In genomic region chr17:24885356-24886133, GRCm38 (mm10) we compare ENCODE assay signal across 9 mouse cellular contexts. TPM values are rescaled to one million over a fixed set of nuclear protein-coding genes. Genes with fewer than 3 reads are reported as not detected.
DNase-seq lines count a peak whose midpoint lies in the region; ATAC-seq and TF ChIP-seq lines count a peak whose summit lies in the region.
"Had no signal": no experiment of that assay in that cellular context is flagged by ENCODE, and none has a peak within 500 bp of the region (broad histone marks: within the 10 kb centered on the region; RNA-seq: fewer than 3 reads in every experiment).

No protein-coding gene starts in this region.

- peak overlapping the region; percentile 72 for H3K9ac ChIP-seq in heart, embryonic 11.5 days (ENCODE audit: low read depth, low read length)
- H3K9ac ChIP-seq in forebrain, postnatal 0 days, result peak overlapping the region; percentile 59

- no peak for ATAC-seq in heart, embryonic 11.5 days (replicated peaks; ENCODE audit: insufficient number of reproducible peaks, low FRiP score, low TSS enrichment)
- no peak for ATAC-seq in G1E (ENCODE audit: extremely low read depth, insufficient number of reproducible peaks, low FRiP score, poor library complexity, severe bottlenecking)
- no peak for ATAC-seq in forebrain, postnatal 0 days
- peak; percentile 1; the same call in 1 of the 2 replicates for ATAC-seq in megakaryocyte, adult 5-6 weeks (ENCODE audit: poor library complexity, severe bottlenecking)

- no peaks in the 10 kb centered on the region for H3K27me3 ChIP-seq in heart, embryonic 11.5 days (ENCODE audit: control insufficient read depth, insufficient read depth, low read length)
- H3K27me3 ChIP-seq in G1E (ENCODE audit: insufficient read depth, low read length), result no peaks in the 10 kb centered on the region
- H3K27me3 ChIP-seq in forebrain, postnatal 0 days (ENCODE audit: insufficient read depth, low read length), result no peaks in the 10 kb centered on the region
- H3K27me3 ChIP-seq: Patski had no signal

- WGBS in heart, embryonic 11.5 days (ENCODE audit: insufficient replicate concordance), result 22% methylated on average over 22 of the region's 22 CpGs
- WGBS in forebrain, postnatal 0 days, result 27% methylated on average over 22 of the region's 22 CpGs

- no peak for DNase-seq in heart, postnatal 25 days (ENCODE audit: low spot score)
- DNase-seq in G1E (ENCODE audit: low spot score) (no peak), adipocyte (ENCODE audit: low spot score) (no peak)
- no peak for DNase-seq in forebrain, postnatal 0 days
- no peak for DNase-seq in spleen, postnatal 4 days (ENCODE audit: low spot score in 2 of 2)
- DNase-seq in ovary, adult 18-20 months (ENCODE audit: low spot score), result no peak

- H3K4me2 ChIP-seq in heart, embryonic 11.5 days, result peak overlapping the region; percentile 69
- peak overlapping the region; percentile 88 for H3K4me2 ChIP-seq in forebrain, postnatal 0 days (ENCODE audit: low read depth)

- H3K4me3 ChIP-seq in heart, embryonic 11.5 days (ENCODE audit: low read depth, low read length), result peak overlapping the region; percentile 81
- H3K4me3 ChIP-seq in G1E (ENCODE audit: low read depth, low read length), result peak overlapping the region; percentile 95
- peak overlapping the region; percentile 86 for H3K4me3 ChIP-seq in forebrain, postnatal 0 days (ENCODE audit: low read depth, low read length)

- H3K27ac ChIP-seq in heart, embryonic 11.5 days (ENCODE audit: low read depth, low read length), result no peak overlapping the region
- H3K27ac ChIP-seq in forebrain, postnatal 0 days (ENCODE audit: low read depth, low read length), result no peak overlapping the region

- intact Hi-C loops in heart, postnatal 25 days (cut with DNase I), result loop anchor here (2.0 to 5.0 kb wide), 3 partner anchors 37 to 297 kb away; partner anchors contain the start of genes BC003965 and Msrb1

- peaks cover 3% of the 10 kb centered on the region; the same call in 1 of the 2 replicates for H3K36me3 ChIP-seq in heart, embryonic 11.5 days (ENCODE audit: control insufficient read depth, insufficient read depth, low read length)
- H3K36me3 ChIP-seq in G1E (replicated peaks), result peaks cover 79% of the 10 kb centered on the region
- peaks cover 29% of the 10 kb centered on the region for H3K36me3 ChIP-seq in forebrain, postnatal 0 days (ENCODE audit: insufficient read depth)

- H3K4me1 ChIP-seq in heart, embryonic 11.5 days (ENCODE audit: control insufficient read depth, insufficient read depth, low read length), result peaks cover 17% of the 10 kb centered on the region
- H3K4me1 ChIP-seq in G1E (ENCODE audit: insufficient read depth, low read depth, low read length), result peaks cover 69% of the 10 kb centered on the region
- H3K4me1 ChIP-seq in forebrain, postnatal 0 days (ENCODE audit: insufficient read depth), result peaks cover 9% of the 10 kb centered on the region

- H3K9me3 ChIP-seq in heart, embryonic 11.5 days (replicated peaks; ENCODE audit: control insufficient read depth, low read length), result no peaks in the 10 kb centered on the region
- no peaks in the 10 kb centered on the region for H3K9me3 ChIP-seq in G1E (replicated peaks)
- H3K9me3 ChIP-seq in forebrain, postnatal 0 days (ENCODE audit: low read length), result no peaks in the 10 kb centered on the region

- no peak for TF ChIP-seq CTCF in G1E (IDR thresholded peaks at IDR 0.05; ENCODE audit: low read depth, low read length)
- no peak for TF ChIP-seq CTCF in forebrain, postnatal 0 days (IDR thresholded peaks at IDR 0.05; ENCODE audit: low read depth)

RNA-seq across cellular contexts. Expression of gene Nubp2, which starts 0.6 kb away (rescaled TPM):
- polyA plus RNA-seq in heart, embryonic 11.5 days (2014; fragmentation: Nextera tagmentation; extraction: Ambion mirVana), result 42.3 and 43.3 TPM in 2 replicates
- 10 to 100 TPM; 18.2 to 19.4 TPM for total RNA-seq in heart, postnatal 25 days (2021)
- 92.9 and 95.7 TPM in 2 replicates for total RNA-seq in G1E (2014; fragmentation: Nextera tagmentation)
- 46.9 and 58.5 TPM in 2 replicates for total RNA-seq in G1E (2017)
- 79.9 and 103 TPM in 2 replicates for polyA plus RNA-seq in G1E (2012)
- 40.5 and 50.6 TPM in 2 replicates for total RNA-seq in forebrain, postnatal 0 days (2014; rRNA removed)
- polyA plus RNA-seq in forebrain, postnatal 0 days (2015; fragmentation: Nextera tagmentation; extraction: Ambion mirVana), result 67.3 and 80.1 TPM in 2 replicates
- total RNA-seq in megakaryocyte, adult 5-6 weeks (2015), result 74.4 and 76.3 TPM in 2 replicates
- 39.8 and 43.2 TPM in 2 replicates for total RNA-seq in megakaryocyte, adult 5-6 weeks (2017)

RNA-seq across cellular contexts. Expression of gene Spsb3, which starts 0.9 kb away (rescaled TPM):
- 25.2 and 26.5 TPM in 2 replicates for polyA plus RNA-seq in heart, embryonic 11.5 days (2014; fragmentation: Nextera tagmentation; extraction: Ambion mirVana)
- total RNA-seq in heart, postnatal 25 days (2021), result 10 to 100 TPM; 33.4 to 36.3 TPM
- 10.9 and 12.8 TPM in 2 replicates for total RNA-seq in G1E (2014; fragmentation: Nextera tagmentation)
- 15.9 and 19.7 TPM in 2 replicates for total RNA-seq in G1E (2017)
- polyA plus RNA-seq in G1E (2012), result 35.1 and 42.6 TPM in 2 replicates
- total RNA-seq in forebrain, postnatal 0 days (2014; rRNA removed), result 75.7 and 91.0 TPM in 2 replicates
- polyA plus RNA-seq in forebrain, postnatal 0 days (2015; fragmentation: Nextera tagmentation; extraction: Ambion mirVana), result 89.8 and 97.8 TPM in 2 replicates
- total RNA-seq in megakaryocyte, adult 5-6 weeks (2015), result 17.1 and 19.8 TPM in 2 replicates
- 11.1 and 11.9 TPM in 2 replicates for total RNA-seq in megakaryocyte, adult 5-6 weeks (2017)

RNA-seq across cellular contexts. Expression of gene Eme2, which starts 9.3 kb away (rescaled TPM):
- polyA plus RNA-seq in heart, embryonic 11.5 days (2014; fragmentation: Nextera tagmentation; extraction: Ambion mirVana), result 15.3 and 19.3 TPM in 2 replicates
- 10 to 100 TPM; 17.8 to 19.9 TPM for total RNA-seq in heart, postnatal 25 days (2021)
- total RNA-seq in G1E (2014; fragmentation: Nextera tagmentation) (3.4 and 6.5 TPM in 2 replicates), G1E (2017) (18.2 and 19.4 TPM in 2 replicates)
- polyA plus RNA-seq in G1E (2012), result 9.4 and 12.1 TPM in 2 replicates
- total RNA-seq in forebrain, postnatal 0 days (2014; rRNA removed), result 35.6 and 36.6 TPM in 2 replicates
- polyA plus RNA-seq in forebrain, postnatal 0 days (2015; fragmentation: Nextera tagmentation; extraction: Ambion mirVana), result 14.7 and 17.9 TPM in 2 replicates
- 2.2 and 5.8 TPM in 2 replicates for total RNA-seq in megakaryocyte, adult 5-6 weeks (2015)
- 13.5 and 17.4 TPM in 2 replicates for total RNA-seq in megakaryocyte, adult 5-6 weeks (2017)

RNA-seq across cellular contexts. Expression of gene Mrps34, which starts 9.4 kb away (rescaled TPM):
- polyA plus RNA-seq in heart, embryonic 11.5 days (2014; fragmentation: Nextera tagmentation; extraction: Ambion mirVana), result 85.6 and 92.1 TPM in 2 replicates
- 100 to 1,000 TPM; 110 to 111 TPM for total RNA-seq in heart, postnatal 25 days (2021)
- total RNA-seq in G1E (2014; fragmentation: Nextera tagmentation), result 28.8 and 30.8 TPM in 2 replicates
- 15.6 and 21.1 TPM in 2 replicates for total RNA-seq in G1E (2017)
- polyA plus RNA-seq in G1E (2012), result 81.7 and 82.8 TPM in 2 replicates
- total RNA-seq in forebrain, postnatal 0 days (2014; rRNA removed), result 39.5 and 45.5 TPM in 2 replicates
- polyA plus RNA-seq in forebrain, postnatal 0 days (2015; fragmentation: Nextera tagmentation; extraction: Ambion mirVana), result 128 and 138 TPM in 2 replicates
- 30.0 and 30.1 TPM in 2 replicates for total RNA-seq in megakaryocyte, adult 5-6 weeks (2015)
- total RNA-seq in megakaryocyte, adult 5-6 weeks (2017), result 12.9 and 18.9 TPM in 2 replicates

RNA-seq across cellular contexts. Expression of gene Nme3, which starts 10.8 kb away (rescaled TPM):
- polyA plus RNA-seq in heart, embryonic 11.5 days (2014; fragmentation: Nextera tagmentation; extraction: Ambion mirVana), result 35.7 and 37.9 TPM in 2 replicates
- total RNA-seq in heart, postnatal 25 days (2021), result 10 to 100 TPM; 33.9 to 35.6 TPM
- total RNA-seq in G1E (2014; fragmentation: Nextera tagmentation) (5.6 and 9.5 TPM in 2 replicates), G1E (2017) (29.0 and 32.5 TPM in 2 replicates)
- 20.2 and 26.8 TPM in 2 replicates for polyA plus RNA-seq in G1E (2012)
- total RNA-seq in forebrain, postnatal 0 days (2014; rRNA removed), result 60.1 and 75.7 TPM in 2 replicates
- polyA plus RNA-seq in forebrain, postnatal 0 days (2015; fragmentation: Nextera tagmentation; extraction: Ambion mirVana), result 74.7 and 81.0 TPM in 2 replicates
- 27.2 and 28.2 TPM in 2 replicates for total RNA-seq in megakaryocyte, adult 5-6 weeks (2015)
- total RNA-seq in megakaryocyte, adult 5-6 weeks (2017), result 40.9 and 45.5 TPM in 2 replicates
